Mouse (Mus musculus) intestine, postnatal 0 days (tissue): ENCODE data around the gene Galnt10. TPM values are rescaled to one million over a fixed set of nuclear protein-coding genes. Genes with fewer than 3 reads are reported as not detected.

Experiments
- ATAC-seq: fragments of 200-750 bp; cut with Nextera tagmentation; 2 replicates; pipeline ENCODE4 v1.8.0; 2017; ENCODE audit warnings: mild to moderate bottlenecking, moderate TSS enrichment, moderate library complexity
- H3K27ac ChIP-seq: fragments of 300-500 bp; sonication (generic); 2 replicates; pipeline ENCODE4 v1.5.1; 2014; ENCODE audit warnings: mild to moderate bottlenecking, low read depth, low read length, moderate library complexity
- H3K27me3 ChIP-seq: fragments of 300-500 bp; sonication (generic); replicated peaks from 2 replicates; pipeline ENCODE4 v1.6.1; 2014; ENCODE audit warnings: low read length, mixed read lengths; ENCODE audit not compliant: control insufficient read depth, insufficient read depth
- H3K36me3 ChIP-seq: fragments of 300-500 bp; sonication (generic); 2 replicates; pipeline ENCODE4 v1.6.1; 2014; ENCODE audit warnings: mild to moderate bottlenecking, moderate library complexity; ENCODE audit not compliant: control insufficient read depth, insufficient read depth
- H3K4me1 ChIP-seq: fragments of 300-500 bp; sonication (generic); replicated peaks from 2 replicates; pipeline ENCODE4 v1.6.1; 2014; ENCODE audit warnings: antibody characterized with exemption, low read length, mixed read lengths; ENCODE audit not compliant: control insufficient read depth, insufficient read depth
- H3K4me2 ChIP-seq: fragments of 300-500 bp; sonication (generic); replicated peaks from 2 replicates; pipeline ENCODE4 v1.6.1; 2014; ENCODE audit warnings: low read depth, mild to moderate bottlenecking, moderate library complexity
- H3K4me3 ChIP-seq: fragments of 300-500 bp; sonication (generic); 2 replicates; pipeline ENCODE4 v1.5.1; 2014; ENCODE audit warnings: low read depth, low read length
- H3K9ac ChIP-seq: fragments of 300-500 bp; sonication (generic); 2 replicates; pipeline ENCODE4 v1.6.1; 2014; ENCODE audit warnings: mild to moderate bottlenecking, low read depth, low read length
- H3K9me3 ChIP-seq: fragments of 300-500 bp; sonication (generic); 2 replicates; pipeline ENCODE4 v1.6.1; 2016; ENCODE audit warnings: mixed run types; ENCODE audit not compliant: control insufficient read depth
- CTCF ChIP-seq: sonication (generic); IDR thresholded peaks from 2 replicates; pipeline ENCODE4 v1.5.1; 2016; ENCODE audit warnings: low read depth, mild to moderate bottlenecking, control low read depth, antibody characterized with exemption, moderate library complexity
- WGBS: fragments of 180-500 bp; shearing (Covaris S2); extraction: QIAGEN DNeasy Blood & Tissue Kit; methylation state at CpG from one replicate; pipeline ENCODE4 v1.1.7; 2014; 5-methylcytosine and 5-hydroxymethylcytosine counted together
- polyA plus RNA-seq: library from polyadenylated mRNA; unstranded; fragments of >200 nt; fragmentation: Nextera tagmentation; extraction: Ambion mirVana; gene quantifications from 2 replicates; pipeline ENCODE4 v1.2.1, GENCODE M21; 2015

Galnt10 gene
- polyA plus RNA-seq, 1 experiment from 2014 or later: 22.5 TPM

GRCm38 (mm10) chr11:57691939-57692338 is 46.7 kb downstream of the Galnt10 start:
- ATAC-seq: peak; percentile 72
- peaks cover 19% of the 10 kb centered on the region for H3K4me1 ChIP-seq
- H3K9ac ChIP-seq: no peak overlapping the region
- H3K27ac ChIP-seq: peak overlapping the region; percentile 52
- no peak overlapping the region for H3K4me2 ChIP-seq
- no peaks in the 10 kb centered on the region for H3K36me3 ChIP-seq
- 56% methylated on average over 6 of the region's 6 CpGs for WGBS
- H3K27me3 ChIP-seq: no peaks in the 10 kb centered on the region
- H3K4me3 ChIP-seq: no peak overlapping the region
- no peak for TF ChIP-seq CTCF
- H3K9me3 ChIP-seq: no peaks in the 10 kb centered on the region

- Histone ChIP-seq H3K27ac (0 out of 2 replicates have a peak overlapping the region, but pooled peaks have one; percentile 21), H3K9me3 (no peaks in the 10 kb centered on the region), H3K9ac (no peak overlapping the region), H3K4me3 (no peak overlapping the region), H3K4me2 (no peak overlapping the region), H3K27me3 (no peaks in the 10 kb centered on the region), H3K36me3 (no peaks in the 10 kb centered on the region), H3K4me1 (peaks cover 18% of the 10 kb centered on the region)
- ATAC-seq: no peak
- no peak for TF ChIP-seq CTCF
- 87% methylated on average over 7 of the region's 7 CpGs for WGBS
Observed at GRCm38 (mm10) chr11:57692726-57693125, 47.5 kb downstream of the Galnt10 start.

- H3K27me3 ChIP-seq: no peaks in the 10 kb centered on the region
- H3K9me3 ChIP-seq: no peaks in the 10 kb centered on the region
- peak; percentile 80 for ATAC-seq
- no peak overlapping the region for H3K4me3 ChIP-seq
- H3K4me1 ChIP-seq: peaks cover 11% of the 10 kb centered on the region
- no peaks in the 10 kb centered on the region for H3K36me3 ChIP-seq
- peak overlapping the region; percentile 83 for H3K27ac ChIP-seq
- no peak overlapping the region for H3K9ac ChIP-seq
- WGBS: 47% methylated on average over 6 of the region's 6 CpGs
- H3K4me2 ChIP-seq: no peak overlapping the region
- no peak for TF ChIP-seq CTCF
Observed at GRCm38 (mm10) chr11:57694486-57694885, 49.2 kb downstream of the Galnt10 start.

GRCm38 (mm10) chr11:57696207-57696676 is 51.0 kb downstream of the Galnt10 start:
- peaks cover 11% of the 10 kb centered on the region for H3K4me1 ChIP-seq
- H3K27me3 ChIP-seq: no peaks in the 10 kb centered on the region
- H3K4me2 ChIP-seq: no peak overlapping the region
- whole genome bisulfite sequencing: 55% methylated on average over 17 of the region's 17 CpGs
- no peaks in the 10 kb centered on the region for H3K9me3 ChIP-seq
- no peak for ATAC-seq
- no peak overlapping the region for H3K4me3 ChIP-seq
- H3K9ac ChIP-seq: no peak overlapping the region
- TF ChIP-seq CTCF: no peak
- no peak overlapping the region; the same call in 1 of the 2 replicates for H3K27ac ChIP-seq
- no peaks in the 10 kb centered on the region for H3K36me3 ChIP-seq

GRCm38 (mm10) chr11:57696807-57697251 is 51.6 kb downstream of the Galnt10 start:
- WGBS: 57% methylated on average over 5 of the region's 5 CpGs
- H3K4me3 ChIP-seq: no peak overlapping the region
- no peaks in the 10 kb centered on the region for H3K9me3 ChIP-seq
- no peak for TF ChIP-seq CTCF
- no peaks in the 10 kb centered on the region for H3K36me3 ChIP-seq
- no peaks in the 10 kb centered on the region for H3K27me3 ChIP-seq
- H3K9ac ChIP-seq: no peak overlapping the region
- H3K27ac ChIP-seq: no peak overlapping the region
- ATAC-seq: no peak
- peaks cover 11% of the 10 kb centered on the region for H3K4me1 ChIP-seq
- H3K4me2 ChIP-seq: no peak overlapping the region

- 93% methylated on average over 7 of the region's 7 CpGs for WGBS
- no peak for TF ChIP-seq CTCF
- peaks cover 9% of the 10 kb centered on the region; the same call in 1 of the 2 replicates for H3K4me1 ChIP-seq
- H3K9me3 ChIP-seq: no peaks in the 10 kb centered on the region
- no peak for ATAC-seq
- H3K4me2 ChIP-seq: no peak overlapping the region
- H3K4me3 ChIP-seq: no peak overlapping the region
- H3K27me3 ChIP-seq: no peaks in the 10 kb centered on the region
- H3K9ac ChIP-seq: no peak overlapping the region
- 0 out of 2 replicates have a peak overlapping the region, but pooled peaks have one; percentile 84 for H3K27ac ChIP-seq
- H3K36me3 ChIP-seq: no peaks in the 10 kb centered on the region
Observed at GRCm38 (mm10) chr11:57700114-57700513, 54.9 kb downstream of the Galnt10 start.
